ENCODE assay signal across 16 mouse cellular contexts in genomic region chr1:58889826-58890546, GRCm38 (mm10).
DNase-seq lines count a peak whose midpoint lies in the region; ATAC-seq and TF ChIP-seq lines count a peak whose summit lies in the region.
"Had no signal": no experiment of that assay in that cellular context is flagged by ENCODE, and none has a peak within 500 bp of the region (broad histone marks: within the 10 kb centered on the region; RNA-seq: fewer than 3 reads in every experiment).

No protein-coding gene starts in this region.

- no peaks in the 10 kb centered on the region for H3K27me3 ChIP-seq in intestine, embryonic 16.5 days (replicated peaks; ENCODE audit: control insufficient read depth, insufficient read depth, low read length)
- H3K27me3 ChIP-seq in forebrain, postnatal 0 days (ENCODE audit: insufficient read depth, low read length), result no peaks in the 10 kb centered on the region
- H3K27me3 ChIP-seq: CH12.LX; forebrain, embryonic 15.5 days; liver, embryonic 15.5 days had no signal

- H3K9me3 ChIP-seq in intestine, embryonic 16.5 days (ENCODE audit: control insufficient read depth, low read length), result no peaks in the 10 kb centered on the region
- H3K9me3 ChIP-seq in forebrain, postnatal 0 days (ENCODE audit: low read length), result no peaks in the 10 kb centered on the region
- H3K9me3 ChIP-seq: forebrain, embryonic 15.5 days; liver, embryonic 15.5 days; midbrain, embryonic 10.5 days had no signal

- H3K9ac ChIP-seq in intestine, embryonic 16.5 days (ENCODE audit: low read depth, low read length), result no peak overlapping the region
- no peak overlapping the region for H3K9ac ChIP-seq in forebrain, postnatal 0 days
- H3K9ac ChIP-seq: forebrain, embryonic 15.5 days; liver, embryonic 15.5 days had no signal

- H3K4me1 ChIP-seq in intestine, embryonic 16.5 days (ENCODE audit: control insufficient read depth, insufficient read depth, low read length), result no peaks in the 10 kb centered on the region; the same call in 1 of the 2 replicates
- no peaks in the 10 kb centered on the region for H3K4me1 ChIP-seq in forebrain, postnatal 0 days (ENCODE audit: insufficient read depth)
- H3K4me1 ChIP-seq: forebrain, embryonic 15.5 days; liver, embryonic 15.5 days; midbrain, embryonic 10.5 days had no signal

- peak overlapping the region; percentile 59; the same call in 1 of the 2 replicates for H3K27ac ChIP-seq in intestine, embryonic 16.5 days (ENCODE audit: low read length)
- no peak overlapping the region for H3K27ac ChIP-seq in forebrain, postnatal 0 days (ENCODE audit: low read depth, low read length)
- H3K27ac ChIP-seq: forebrain, embryonic 15.5 days; liver, embryonic 15.5 days; midbrain, embryonic 10.5 days had no signal

- peak; percentile 41 for ATAC-seq in intestine, embryonic 16.5 days
- ATAC-seq in forebrain, postnatal 0 days, result no peak
- ATAC-seq: forebrain, embryonic 15.5 days had no signal

- no peak overlapping the region for H3K4me3 ChIP-seq in intestine, embryonic 16.5 days (ENCODE audit: low read length)
- H3K4me3 ChIP-seq in forebrain, postnatal 0 days (ENCODE audit: low read depth, low read length), result no peak overlapping the region
- H3K4me3 ChIP-seq: forebrain, embryonic 15.5 days; liver, embryonic 15.5 days; midbrain, embryonic 10.5 days had no signal

- 54% methylated on average over 5 of the region's 5 CpGs for WGBS in intestine, embryonic 16.5 days
- WGBS in forebrain, postnatal 0 days, result 75% methylated on average over 5 of the region's 5 CpGs

- TF ChIP-seq CTCF in forebrain, postnatal 0 days (IDR thresholded peaks at IDR 0.05; ENCODE audit: low read depth), result no peak

- H3K36me3 ChIP-seq in intestine, embryonic 16.5 days (ENCODE audit: control insufficient read depth, insufficient read depth, low read length), result no peaks in the 10 kb centered on the region
- no peaks in the 10 kb centered on the region for H3K36me3 ChIP-seq in forebrain, postnatal 0 days (ENCODE audit: insufficient read depth)
- H3K36me3 ChIP-seq: forebrain, embryonic 15.5 days; liver, embryonic 15.5 days; midbrain, embryonic 10.5 days had no signal

- DNase-seq in urinary bladder, adult 18-20 months (ENCODE audit: low spot score in 2 of 2), result peak; percentile 64 to 71
- no peak for DNase-seq in urinary bladder, postnatal 10 days (ENCODE audit: low spot score)
- peak; percentile 34 to 56 for DNase-seq in lung, adult 18-20 months
- peak; percentile 63 for DNase-seq in urinary bladder, postnatal 25 days (ENCODE audit: low spot score)
- no peak for DNase-seq in spleen, postnatal 10 days (ENCODE audit: low spot score in 2 of 2)
- DNase-seq in ovary, postnatal 36 days (ENCODE audit: low spot score), result no peak
- DNase-seq in forebrain, postnatal 0 days, result no peak
- DNase-seq: cerebellum, adult 18-20 months; heart, adult 18-20 months; right cerebral cortex, adult 18-20 months; thymus, postnatal 4 days had no signal

- 0 out of 2 replicates have a peak overlapping the region, but pooled peaks have one; percentile 9 for H3K4me2 ChIP-seq in intestine, embryonic 16.5 days (ENCODE audit: low read depth, low read length)
- H3K4me2 ChIP-seq in forebrain, postnatal 0 days (ENCODE audit: low read depth), result no peak overlapping the region
- H3K4me2 ChIP-seq: forebrain, embryonic 15.5 days; liver, embryonic 15.5 days had no signal

Comparison
In these comparisons a context has a peak if more than half of its experiments do, and no peak if none do; other contexts are left out.
1. DNase-seq: peak in urinary bladder, adult 18-20 months (2 of 2), lung, adult 18-20 months (2 of 2) and urinary bladder, postnatal 25 days (single experiment); none in urinary bladder, postnatal 10 days (single experiment), spleen, postnatal 10 days (0 of 2), ovary, postnatal 36 days (single experiment) and forebrain, postnatal 0 days (single experiment).